Mouse (Mus musculus) CH12.LX (cell line): ENCODE measurements at regions not wholly inside any gene's neighbourhood (a gene's known extent, or its start where the extent isn't known, plus 50 kb on each side); places are given as distances from the start of the nearest gene placed in this dataset.

Experiments used
- DNase-seq: peaks from one replicate; pipeline ENCODE4 v3.0.0-alpha.2; 2013; ENCODE audit errors: extremely low read depth
- H3K27ac ChIP-seq: 2 replicates; pipeline ENCODE4 v1.5.1; 2012; ENCODE audit warnings: low read depth, mild to moderate bottlenecking, control low read depth, moderate library complexity; ENCODE audit not compliant: insufficient read depth
- H3K27me3 ChIP-seq: replicated peaks from 2 replicates; pipeline ENCODE3; 2012; ENCODE audit warnings: inconsistent platforms
- H3K36me3 ChIP-seq, 2 experiments: replicated peaks in 1 of 2; 2 replicates each; pipeline versions ENCODE3 to v1.6.1; 2012; ENCODE audit warnings: inconsistent platforms in 1 of 2, low read length in 1 of 2, mild to moderate bottlenecking in 1 of 2, mixed read lengths in 1 of 2, moderate library complexity in 1 of 2; ENCODE audit not compliant: control insufficient read depth in 1 of 2, insufficient read depth in 1 of 2
- H3K4me1 ChIP-seq, 2 experiments: 2 replicates each; pipeline ENCODE4 v1.6.1; 2012; ENCODE audit warnings: inconsistent platforms in 1 of 2, moderate library complexity in 1 of 2; ENCODE audit not compliant: insufficient read depth in 2 of 2, control insufficient read depth in 1 of 2
- H3K4me2 ChIP-seq: 2 replicates; pipeline ENCODE4 v1.6.1; 2012; ENCODE audit warnings: low read depth, mild to moderate bottlenecking, control low read depth; ENCODE audit not compliant: poor library complexity, insufficient read depth, severe bottlenecking
- H3K4me3 ChIP-seq, 3 experiments: fragments of 150-350 bp in 1 of 3; sonication (generic) in 1 of 3; replicated peaks in 1 of 3; 2 replicates each; pipeline versions ENCODE3 to v1.5.1; 2011 to 2012; ENCODE audit warnings: low read depth in 2 of 3, low read length in 2 of 3, mild to moderate bottlenecking in 2 of 3, moderate library complexity in 2 of 3, control low read depth in 1 of 3, improper control_type of control experiment in 1 of 3, inconsistent platforms in 1 of 3, mixed read lengths in 1 of 3; ENCODE audit not compliant: poor library complexity in 1 of 3
- H3K79me2 ChIP-seq: replicated peaks from 2 replicates; pipeline ENCODE4 v1.6.1; 2012; ENCODE audit warnings: mild to moderate bottlenecking, moderate library complexity; ENCODE audit not compliant: control insufficient read depth, poor library complexity, insufficient read depth, severe bottlenecking; ENCODE audit errors: extremely low read depth
- H3K9ac ChIP-seq: 2 replicates; pipeline ENCODE4 v1.6.1; 2012; ENCODE audit warnings: low read depth, mild to moderate bottlenecking, control low read depth, moderate library complexity; ENCODE audit not compliant: insufficient read depth
- H3K9me3 ChIP-seq: replicated peaks from 2 replicates; pipeline ENCODE3; 2012; ENCODE audit warnings: low read length, inconsistent platforms, mixed read lengths
- BHLHE40 ChIP-seq: IDR thresholded peaks from 2 replicates; pipeline ENCODE4 v1.6.1; 2011; ENCODE audit warnings: mild to moderate bottlenecking, low read depth, low read length, improper control_type of control experiment
- E2F4 ChIP-seq: IDR thresholded peaks from 2 replicates; pipeline ENCODE4 v1.6.1; 2011; ENCODE audit warnings: low read depth, low read length, improper control_type of control experiment; ENCODE audit not compliant: insufficient replicate concordance
- ELF1 ChIP-seq: IDR thresholded peaks from 2 replicates; pipeline ENCODE4 v1.6.1; 2014; ENCODE audit warnings: low read depth, mild to moderate bottlenecking, inconsistent platforms, low read length, improper control_type of control experiment
- EP300 ChIP-seq: IDR thresholded peaks from 2 replicates; pipeline ENCODE4 v1.6.1; 2011; ENCODE audit warnings: low read length, improper control_type of control experiment
- ETS1 ChIP-seq: conservative IDR thresholded peaks from 2 replicates; pipeline ENCODE4 v1.6.1; 2012; ENCODE audit warnings: low read depth, mild to moderate bottlenecking, inconsistent platforms, low read length, improper control_type of control experiment, moderate library complexity
- HCFC1 ChIP-seq: IDR thresholded peaks from 2 replicates; pipeline ENCODE4 v1.6.1; 2012; ENCODE audit warnings: low read depth, mild to moderate bottlenecking, inconsistent platforms, low read length, improper control_type of control experiment
- IRF4 ChIP-seq: IDR thresholded peaks from 2 replicates; pipeline ENCODE4 v1.6.1; 2014; ENCODE audit warnings: low read depth, mild to moderate bottlenecking, inconsistent platforms, low read length, improper control_type of control experiment
- JUND ChIP-seq: conservative IDR thresholded peaks from 2 replicates; pipeline ENCODE4 v1.6.1; 2011; ENCODE audit warnings: low read depth, low read length, improper control_type of control experiment
- KAT2A ChIP-seq: IDR thresholded peaks from 2 replicates; pipeline ENCODE4 v1.6.1; 2012; ENCODE audit warnings: low read length, improper control_type of control experiment, inconsistent platforms; ENCODE audit not compliant: insufficient replicate concordance
- MAX ChIP-seq: IDR thresholded peaks from 2 replicates; pipeline ENCODE4 v1.6.1; 2011; ENCODE audit warnings: low read length, improper control_type of control experiment
- NELFE ChIP-seq: IDR thresholded peaks from 2 replicates; pipeline ENCODE4 v1.6.1; 2011; ENCODE audit warnings: low read depth, low read length, improper control_type of control experiment
- NRF1 ChIP-seq: IDR thresholded peaks from 2 replicates; pipeline ENCODE4 v1.6.1; 2014; ENCODE audit warnings: low read depth, mild to moderate bottlenecking, inconsistent platforms, low read length, improper control_type of control experiment, moderate library complexity
- POLR2A ChIP-seq: IDR thresholded peaks from 2 replicates; pipeline ENCODE4 v1.6.1; 2011; ENCODE audit warnings: low read depth, mild to moderate bottlenecking, improper control_type of control experiment, low read length
- RCOR1 ChIP-seq: conservative IDR thresholded peaks from 2 replicates; pipeline ENCODE4 v1.6.1; 2012; ENCODE audit warnings: low read depth, mild to moderate bottlenecking, inconsistent platforms, low read length, improper control_type of control experiment
- TBP ChIP-seq: conservative IDR thresholded peaks from 2 replicates; pipeline ENCODE4 v1.6.1; 2011; ENCODE audit warnings: low read depth, low read length, improper control_type of control experiment
- TCF12 ChIP-seq: IDR thresholded peaks from 2 replicates; pipeline ENCODE4 v1.6.1; 2014; ENCODE audit warnings: low read depth, mild to moderate bottlenecking, inconsistent platforms, low read length, improper control_type of control experiment
- UBTF ChIP-seq: IDR thresholded peaks from 2 replicates; pipeline ENCODE4 v1.6.1; 2012; ENCODE audit warnings: low read depth, mild to moderate bottlenecking, inconsistent platforms, low read length, improper control_type of control experiment, moderate library complexity
- USF1 ChIP-seq: IDR thresholded peaks from 2 replicates; pipeline ENCODE4 v1.6.1; 2014; ENCODE audit warnings: low read depth, mild to moderate bottlenecking, inconsistent platforms, low read length, improper control_type of control experiment
- ZC3H11A ChIP-seq: IDR thresholded peaks from 2 replicates; pipeline ENCODE4 v1.6.1; 2012; ENCODE audit warnings: low read depth, mild to moderate bottlenecking, inconsistent platforms, low read length, improper control_type of control experiment
- ZKSCAN1 ChIP-seq: IDR thresholded peaks from 2 replicates; pipeline ENCODE4 v1.6.1; 2012; ENCODE audit warnings: low read depth, inconsistent platforms, low read length, improper control_type of control experiment, borderline replicate concordance
- dilution Hi-C: fragments of 300-500 bp; cut with MboI; formaldehyde crosslinking; loops from 2 replicates; pipeline ENCODE4 v1.14.3; 2020; ENCODE audit warnings: low sequenced_read_pairs; ENCODE audit not compliant: extremely low pct_unique_long_range_greater_than_20kb, extremely low pct_ligation_motif_present
- in situ Hi-C: fragments of 300-500 bp; cut with MboI; formaldehyde crosslinking; loops from 3 replicates; pipeline ENCODE4 v1.14.3; 2019; ENCODE audit warnings: low sequenced_read_pairs, low pct_ligation_motif_present, low pct_unique_long_range_greater_than_20kb, mixed read lengths

GRCm38 (mm10) chr1:153988297-153988696 lies 88.3 kb upstream of the Teddm2 start:
- peaks cover 8 to 17% of the 10 kb centered on the region in 2 experiments; a peak in 3 of 4 replicates for H3K4me1 ChIP-seq
- H3K27me3 ChIP-seq: peaks cover 2% of the 10 kb centered on the region
- dilution Hi-C loops: no loop called here
- H3K36me3 ChIP-seq: no peaks in the 10 kb centered on the region
- no peak overlapping the region for H3K4me3 ChIP-seq
- no peaks in the 10 kb centered on the region for H3K79me2 ChIP-seq
- H3K27ac ChIP-seq: no peak overlapping the region
- peaks cover 2% of the 10 kb centered on the region for H3K9me3 ChIP-seq
- no peak for TF ChIP-seq JUND
- TF ChIP-seq RCOR1: no peak
- no peak for TF ChIP-seq ELF1
- no peak for TF ChIP-seq ZC3H11A
- TF ChIP-seq MAX: no peak
- no peak for TF ChIP-seq UBTF
- TF ChIP-seq IRF4: no peak
- no peak for TF ChIP-seq NELFE
- no peak for TF ChIP-seq HCFC1
- TF ChIP-seq E2F4: no peak
- TF ChIP-seq NRF1: no peak
- TF ChIP-seq ZKSCAN1: no peak
- no peak for TF ChIP-seq POLR2A
- no peak for TF ChIP-seq USF1
- TF ChIP-seq, all 38 proteins: peak for 0
- H3K4me2 ChIP-seq: no peak overlapping the region
- no peak overlapping the region for H3K9ac ChIP-seq
- no peak for DNase-seq
- in situ Hi-C loops: no loop called here

- Histone ChIP-seq H3K36me3 (no peaks in the 10 kb centered on the region), H3K4me2 (no peak overlapping the region), H3K9me3 (peaks cover 8% of the 10 kb centered on the region), H3K79me2 (no peaks in the 10 kb centered on the region), H3K27me3 (peaks cover 2% of the 10 kb centered on the region), H3K9ac (no peak overlapping the region), H3K27ac (no peak overlapping the region), H3K4me1 (peaks cover 8 to 17% of the 10 kb centered on the region in 2 experiments; a peak in 3 of 4 replicates), H3K4me3 (no peak overlapping the region)
- peak; percentile 47 for DNase-seq
- dilution Hi-C loops (no loop called here), in situ Hi-C loops (no loop called here)
- TF ChIP-seq NRF1 (no peak), KAT2A (no peak), ETS1 (peak; percentile 25), BHLHE40 (peak; percentile 94), TCF12 (peak; percentile 59; the same call in 1 of the 2 replicates), EP300 (0 out of 2 replicates have a peak, but pooled peaks have one; percentile 6), TBP (no peak)
Measured at GRCm38 (mm10) chr1:153990651-153991435, 90.8 kb upstream of the Teddm2 start.
